Mouse (Mus musculus): ENCODE results near the gene Sgcd.

DNA sequence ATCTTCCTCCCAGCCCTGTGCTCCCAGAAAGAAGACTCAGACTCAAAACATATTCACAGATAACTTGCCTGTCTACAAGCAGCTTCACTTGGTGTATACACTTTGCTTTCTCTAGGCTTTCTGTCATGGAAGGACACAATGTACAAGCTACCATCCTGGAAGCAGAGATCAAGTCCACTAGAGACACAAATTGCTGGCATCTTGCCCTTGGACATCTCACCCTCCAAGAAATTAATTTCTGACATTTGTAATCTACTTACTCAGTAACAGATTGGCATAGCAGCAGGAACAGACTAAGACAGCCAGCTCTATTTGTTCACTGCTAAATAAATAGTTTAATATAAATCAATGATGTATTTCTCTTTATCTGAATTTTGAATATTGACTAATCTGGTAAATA, 342.9 kb downstream of the Sgcd start:
- TF ChIP-seq CTCF (IDR thresholded peaks at IDR 0.05; ENCODE audit: borderline replicate concordance, extremely low read depth, insufficient read depth, insufficient read length) (no peak), POLR2A (IDR thresholded peaks at IDR 0.05; ENCODE audit: borderline replicate concordance, extremely low read depth, insufficient read depth, insufficient read length, poor library complexity, severe bottlenecking) (no peak)
